15 mouse cellular contexts compared by ENCODE assay signal in the genomic region with DNA sequence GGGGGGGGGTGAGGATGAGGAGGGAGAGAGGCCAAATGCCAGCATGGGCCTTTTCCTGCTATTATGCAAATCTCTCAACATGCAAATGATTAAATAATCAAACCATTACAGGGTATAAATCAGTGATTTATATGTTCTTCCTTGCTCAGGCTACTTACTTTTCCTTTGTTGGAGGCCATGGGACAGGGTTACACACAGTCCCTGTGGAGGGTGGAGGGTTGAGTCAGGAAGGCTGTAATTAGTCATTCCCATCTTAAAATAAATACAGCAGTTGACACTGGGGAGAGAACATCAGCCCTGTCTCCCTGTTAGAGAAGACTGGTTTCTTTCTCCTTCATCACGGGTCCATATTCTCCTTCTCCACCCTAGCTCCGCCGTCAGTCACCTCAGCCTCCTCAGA.
DNase-seq lines count a peak whose midpoint lies in the region; ATAC-seq lines count a peak whose summit lies in the region.
"Had no signal": no experiment of that assay in that cellular context is flagged by ENCODE, and none has a peak within 500 bp of the region (broad histone marks: within the 10 kb centered on the region; RNA-seq: fewer than 3 reads in every experiment).

No protein-coding gene starts in this region.

- 69% methylated on average over 3 of the region's 3 CpGs for WGBS in hindbrain, embryonic 10.5 days
- WGBS in limb, embryonic 13.5 days: 38% methylated on average over 3 of the region's 3 CpGs

- H3K4me1 ChIP-seq in hindbrain, embryonic 10.5 days (replicated peaks): peaks cover 43% of the 10 kb centered on the region
- H3K4me1 ChIP-seq in limb, embryonic 13.5 days: peaks cover 26% of the 10 kb centered on the region
- H3K4me1 ChIP-seq: liver, embryonic 13.5 days had no signal

- H3K36me3 ChIP-seq in hindbrain, embryonic 10.5 days: no peaks in the 10 kb centered on the region
- no peaks in the 10 kb centered on the region for H3K36me3 ChIP-seq in limb, embryonic 13.5 days
- H3K36me3 ChIP-seq: liver, embryonic 13.5 days had no signal

- peak overlapping the region; percentile 30; the same call in 1 of the 2 replicates for H3K4me2 ChIP-seq in limb, embryonic 13.5 days (replicated peaks)
- H3K4me2 ChIP-seq: liver, embryonic 13.5 days had no signal

- H3K9me3 ChIP-seq in hindbrain, embryonic 10.5 days: no peaks in the 10 kb centered on the region
- no peaks in the 10 kb centered on the region for H3K9me3 ChIP-seq in limb, embryonic 13.5 days
- H3K9me3 ChIP-seq: liver, embryonic 13.5 days had no signal

- peak overlapping the region; percentile 60; the same call in 1 of the 2 replicates for H3K27ac ChIP-seq in hindbrain, embryonic 10.5 days
- no peak overlapping the region for H3K27ac ChIP-seq in limb, embryonic 13.5 days
- H3K27ac ChIP-seq: liver, embryonic 13.5 days; stomach, postnatal 0 days had no signal

- H3K27me3 ChIP-seq in hindbrain, embryonic 10.5 days (ENCODE audit: insufficient read depth, poor library complexity, severe bottlenecking): no peaks in the 10 kb centered on the region
- H3K27me3 ChIP-seq in limb, embryonic 13.5 days: peaks cover 3% of the 10 kb centered on the region; the same call in 1 of the 2 replicates

- DNase-seq in embryo, embryonic 11 days: peak; percentile 20
- DNase-seq in embryo, embryonic 10 days (ENCODE audit: low spot score): no peak
- peak; percentile 31 for DNase-seq in brain, adult 2 months (ENCODE audit: low read depth, low spot score)
- no peak for DNase-seq in hindbrain, embryonic 10.5 days (ENCODE audit: low spot score)
- no peak for DNase-seq in ovary, postnatal 10 days (ENCODE audit: low spot score)
- DNase-seq in heart, postnatal 4 days: no peak
- DNase-seq: adrenal gland, postnatal 10 days; cerebellum, adult 18-20 months; gastrocnemius, postnatal 36 days; liver, embryonic 13.5 days had no signal

- no peak overlapping the region for H3K9ac ChIP-seq in limb, embryonic 13.5 days
- H3K9ac ChIP-seq: liver, embryonic 13.5 days had no signal

- ATAC-seq in limb, embryonic 13.5 days (ENCODE audit: low FRiP score, low read depth): no peak
- ATAC-seq in megakaryocyte, adult 5-6 weeks (ENCODE audit: poor library complexity, severe bottlenecking): no peak
- ATAC-seq: inflammation-experienced regulatory T-cells, adult 6 months had no signal

- no peak overlapping the region for H3K4me3 ChIP-seq in hindbrain, embryonic 10.5 days
- no peak overlapping the region for H3K4me3 ChIP-seq in limb, embryonic 13.5 days
- H3K4me3 ChIP-seq: erythroblast, embryonic 14.5 days; liver, embryonic 13.5 days had no signal

Comparison
In these comparisons a context has a peak if more than half of its experiments do, and no peak if none do; other contexts are left out.
1. DNase-seq: peak in embryo, embryonic 11 days (single experiment) and brain, adult 2 months (single experiment); none in embryo, embryonic 10 days (single experiment), hindbrain, embryonic 10.5 days (single experiment), ovary, postnatal 10 days (single experiment) and heart, postnatal 4 days (single experiment).